Mouse (Mus musculus) stomach, embryonic 16.5 days (tissue): Measurements from ENCODE around the gene Gm13275. TPM values are rescaled to one million over a fixed set of nuclear protein-coding genes. Genes with fewer than 3 reads are reported as not detected.
"Not testable (repeated sequence)": the region's sequence is repeated elsewhere in the genome, so short reads cannot be mapped to it uniquely, and the experiment has no call there.

ENCODE experiments used
- ATAC-seq: fragments of 200-750 bp; cut with Nextera tagmentation; 2 replicates; pipeline ENCODE4 v1.8.0; 2017; ENCODE audit warnings: moderate number of reproducible peaks, moderate TSS enrichment; ENCODE audit not compliant: insufficient read depth, low FRiP score
- H3K27ac ChIP-seq: fragments of 300-500 bp; sonication (generic); 2 replicates; pipeline ENCODE4 v1.5.1; 2014; ENCODE audit warnings: low read length
- H3K27me3 ChIP-seq: fragments of 300-500 bp; sonication (generic); 2 replicates; pipeline ENCODE4 v1.6.1; 2014; ENCODE audit warnings: low read length, control low read depth, mixed read lengths; ENCODE audit not compliant: control insufficient read depth, insufficient read depth
- H3K36me3 ChIP-seq: fragments of 300-500 bp; sonication (generic); 2 replicates; pipeline ENCODE4 v1.6.1; 2014; ENCODE audit warnings: low read length; ENCODE audit not compliant: control insufficient read depth, insufficient read depth
- H3K4me1 ChIP-seq: fragments of 300-500 bp; sonication (generic); 2 replicates; pipeline ENCODE4 v1.6.1; 2014; ENCODE audit warnings: low read length, control low read depth, mixed read lengths; ENCODE audit not compliant: control insufficient read depth, insufficient read depth
- H3K4me2 ChIP-seq: fragments of 300-500 bp; sonication (generic); 2 replicates; pipeline ENCODE4 v1.6.1; 2014; ENCODE audit warnings: low read depth, low read length, mixed read lengths
- H3K4me3 ChIP-seq: fragments of 300-500 bp; sonication (generic); replicated peaks from 2 replicates; pipeline ENCODE4 v1.5.1; 2014; ENCODE audit warnings: mild to moderate bottlenecking, low read length
- H3K9ac ChIP-seq: fragments of 300-500 bp; sonication (generic); 2 replicates; pipeline ENCODE4 v1.6.1; 2014; ENCODE audit warnings: low read length
- H3K9me3 ChIP-seq: fragments of 300-500 bp; sonication (generic); replicated peaks from 2 replicates; pipeline ENCODE4 v1.6.1; 2016; ENCODE audit warnings: low read length, control low read depth; ENCODE audit not compliant: control insufficient read depth
- WGBS: fragments of 180-500 bp; shearing (Covaris S2); extraction: QIAGEN DNeasy Blood & Tissue Kit; methylation state at CpG from one replicate; pipeline ENCODE4 v1.1.7; 2014; 5-methylcytosine and 5-hydroxymethylcytosine counted together
- polyA plus RNA-seq: library from polyadenylated mRNA; unstranded; fragments of >200 nt; fragmentation: Nextera tagmentation; extraction: Ambion mirVana; gene quantifications from 2 replicates; pipeline ENCODE4 v1.2.1, GENCODE M21; 2015

The Gm13275 gene
- polyA plus RNA-seq, 1 experiment from 2014 or later, result not detected

DNA sequence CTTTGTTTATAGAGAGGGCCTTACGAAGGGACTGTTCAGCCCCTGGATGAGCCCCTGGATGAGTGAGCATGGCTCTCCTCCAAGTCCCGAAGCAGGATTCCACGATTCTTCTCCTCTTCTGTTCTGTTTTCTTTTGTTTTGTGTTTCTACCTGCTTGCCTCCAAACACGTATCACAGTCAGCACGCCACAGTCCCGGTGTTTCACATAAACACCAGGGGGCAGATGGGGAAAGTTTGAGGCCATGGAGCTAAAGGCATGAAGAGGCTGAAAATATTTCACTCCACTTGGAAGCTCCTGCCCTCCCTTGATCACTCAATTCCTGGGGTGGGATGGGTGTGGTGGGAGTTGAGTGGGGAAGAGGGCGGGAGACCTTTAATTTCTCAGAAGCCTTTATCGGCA, 32.5 kb upstream of the Gm13275 start:
- not testable (repeated sequence) for H3K4me3 ChIP-seq, ATAC-seq
- 57% methylated on average over 6 of the region's 8 CpGs for WGBS

DNA sequence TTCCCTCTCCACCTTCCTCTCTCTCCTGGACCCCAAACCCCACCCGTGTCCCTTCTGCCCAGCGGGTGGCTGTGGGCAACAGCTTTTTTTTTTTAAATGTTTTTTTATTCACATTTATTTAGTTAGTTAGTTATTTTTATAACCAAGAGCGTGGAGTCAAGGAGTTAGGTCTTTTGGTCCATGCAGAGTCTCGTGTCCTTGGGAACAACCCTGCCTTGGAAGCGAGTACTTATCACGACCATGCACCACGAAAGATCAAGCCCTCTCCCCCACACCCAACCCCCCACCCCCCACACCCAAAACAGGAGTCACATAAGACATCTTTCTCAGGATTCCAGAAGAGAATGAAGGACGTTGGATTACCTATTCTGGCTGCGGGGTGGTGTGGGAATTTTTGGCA, 31.9 kb upstream of the Gm13275 start:
- WGBS, result 52% methylated on average over 7 of the region's 9 CpGs
- not testable (repeated sequence) for H3K27me3 ChIP-seq, H3K4me2 ChIP-seq, H3K9me3 ChIP-seq, H3K4me3 ChIP-seq, H3K27ac ChIP-seq, H3K36me3 ChIP-seq, H3K9ac ChIP-seq, ATAC-seq, H3K4me1 ChIP-seq

More for the DNA sequence above, 32.5 kb upstream of the Gm13275 start:
- not testable (repeated sequence) for H3K27ac ChIP-seq, H3K4me2 ChIP-seq, H3K4me1 ChIP-seq, H3K9me3 ChIP-seq, H3K36me3 ChIP-seq, H3K27me3 ChIP-seq, H3K9ac ChIP-seq

DNA sequence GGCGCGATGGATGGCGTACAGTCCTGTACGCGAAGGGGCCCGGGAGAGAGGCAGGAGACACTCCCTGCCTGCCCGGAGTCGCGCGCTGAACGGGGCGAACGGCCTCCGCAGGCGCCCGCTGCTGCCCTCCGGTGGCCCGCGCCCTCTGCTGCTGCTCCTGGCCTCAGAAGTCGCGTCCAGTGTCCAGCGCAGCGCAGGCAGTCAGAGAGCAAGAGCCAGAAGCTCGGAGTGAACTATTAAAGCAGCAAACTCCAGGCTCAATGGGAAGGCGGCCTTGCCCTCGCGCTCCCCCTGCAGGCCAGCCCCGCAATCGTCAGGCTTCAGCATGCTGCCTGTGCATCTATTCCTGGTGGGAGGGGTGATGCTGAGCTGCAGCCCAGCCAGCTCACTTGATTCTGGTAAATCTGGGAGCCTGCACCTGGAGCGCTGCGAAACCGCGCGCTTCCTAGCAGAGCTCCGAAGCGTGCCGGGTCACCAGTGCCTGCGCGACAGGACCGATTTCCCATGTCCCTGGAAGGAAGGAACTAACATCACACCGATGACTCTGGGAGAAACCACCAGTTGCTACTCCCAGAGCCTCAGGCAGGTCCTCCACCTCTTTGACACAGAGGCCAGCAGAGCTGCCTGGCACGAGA, 30.8 kb upstream of the Gm13275 start:
- Histone ChIP-seq H3K4me2 (peak overlapping the region; percentile 43; the same call in 1 of the 2 replicates), H3K4me3 (peak overlapping the region; percentile 40), H3K9ac (peak overlapping the region; percentile 64)
- not testable (repeated sequence) for H3K27ac ChIP-seq, H3K27me3 ChIP-seq, H3K36me3 ChIP-seq, ATAC-seq, H3K4me1 ChIP-seq, H3K9me3 ChIP-seq
- 2% methylated on average over 30 of the region's 42 CpGs for WGBS

DNA sequence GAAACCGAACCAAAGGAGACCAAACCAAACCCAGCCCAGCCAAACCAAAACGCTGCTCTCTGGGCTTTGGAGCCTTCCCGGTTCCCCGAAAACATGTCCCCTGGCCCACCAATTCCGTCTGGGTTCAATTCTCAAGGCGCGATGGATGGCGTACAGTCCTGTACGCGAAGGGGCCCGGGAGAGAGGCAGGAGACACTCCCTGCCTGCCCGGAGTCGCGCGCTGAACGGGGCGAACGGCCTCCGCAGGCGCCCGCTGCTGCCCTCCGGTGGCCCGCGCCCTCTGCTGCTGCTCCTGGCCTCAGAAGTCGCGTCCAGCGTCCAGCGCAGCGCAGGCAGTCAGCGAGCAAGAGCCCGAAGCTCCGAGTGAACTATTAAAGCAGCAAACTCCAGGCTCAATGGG, 20.8 kb upstream of the Gm13275 start, which contains the start of gene Gm13290:
Gene Gm13290 (plus strand): TSS at position 301 of the 400 bp plus-strand sequence.
- not testable (repeated sequence) for H3K9me3 ChIP-seq, H3K4me3 ChIP-seq, H3K4me2 ChIP-seq, ATAC-seq, H3K27me3 ChIP-seq, H3K4me1 ChIP-seq, H3K27ac ChIP-seq, H3K9ac ChIP-seq, H3K36me3 ChIP-seq
- no CpG with 5 or more reads among the region's 32 CpGs for WGBS

DNA sequence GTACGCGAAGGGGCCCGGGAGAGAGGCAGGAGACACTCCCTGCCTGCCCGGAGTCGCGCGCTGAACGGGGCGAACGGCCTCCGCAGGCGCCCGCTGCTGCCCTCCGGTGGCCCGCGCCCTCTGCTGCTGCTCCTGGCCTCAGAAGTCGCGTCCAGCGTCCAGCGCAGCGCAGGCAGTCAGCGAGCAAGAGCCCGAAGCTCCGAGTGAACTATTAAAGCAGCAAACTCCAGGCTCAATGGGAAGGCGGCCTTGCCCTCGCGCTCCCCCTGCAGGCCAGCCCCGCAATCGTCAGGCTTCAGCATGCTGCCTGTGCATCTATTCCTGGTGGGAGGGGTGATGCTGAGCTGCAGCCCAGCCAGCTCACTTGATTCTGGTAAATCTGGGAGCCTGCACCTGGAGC, 17.7 kb upstream of the Gm13275 start, which contains the start of gene Gm13289:
Gene Gm13289 (plus strand): TSS at position 301 of the 400 bp plus-strand sequence.
- not testable (repeated sequence) for H3K9ac ChIP-seq, H3K4me1 ChIP-seq, H3K27ac ChIP-seq, H3K36me3 ChIP-seq, H3K9me3 ChIP-seq, H3K27me3 ChIP-seq, ATAC-seq, H3K4me2 ChIP-seq, H3K4me3 ChIP-seq
- WGBS, result no CpG with 5 or more reads among the region's 29 CpGs

DNA sequence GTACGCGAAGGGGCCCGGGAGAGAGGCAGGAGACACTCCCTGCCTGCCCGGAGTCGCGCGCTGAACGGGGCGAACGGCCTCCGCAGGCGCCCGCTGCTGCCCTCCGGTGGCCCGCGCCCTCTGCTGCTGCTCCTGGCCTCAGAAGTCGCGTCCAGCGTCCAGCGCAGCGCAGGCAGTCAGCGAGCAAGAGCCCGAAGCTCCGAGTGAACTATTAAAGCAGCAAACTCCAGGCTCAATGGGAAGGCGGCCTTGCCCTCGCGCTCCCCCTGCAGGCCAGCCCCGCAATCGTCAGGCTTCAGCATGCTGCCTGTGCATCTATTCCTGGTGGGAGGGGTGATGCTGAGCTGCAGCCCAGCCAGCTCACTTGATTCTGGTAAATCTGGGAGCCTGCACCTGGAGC, 14.7 kb upstream of the Gm13275 start, which contains the start of gene Gm13272:
Gene Gm13272 (plus strand): TSS at position 301 of the 400 bp plus-strand sequence.
- WGBS, result no CpG with 5 or more reads among the region's 29 CpGs
- not testable (repeated sequence) for H3K9me3 ChIP-seq, H3K27me3 ChIP-seq, ATAC-seq, H3K36me3 ChIP-seq, H3K4me1 ChIP-seq, H3K27ac ChIP-seq, H3K9ac ChIP-seq, H3K4me2 ChIP-seq, H3K4me3 ChIP-seq

DNA sequence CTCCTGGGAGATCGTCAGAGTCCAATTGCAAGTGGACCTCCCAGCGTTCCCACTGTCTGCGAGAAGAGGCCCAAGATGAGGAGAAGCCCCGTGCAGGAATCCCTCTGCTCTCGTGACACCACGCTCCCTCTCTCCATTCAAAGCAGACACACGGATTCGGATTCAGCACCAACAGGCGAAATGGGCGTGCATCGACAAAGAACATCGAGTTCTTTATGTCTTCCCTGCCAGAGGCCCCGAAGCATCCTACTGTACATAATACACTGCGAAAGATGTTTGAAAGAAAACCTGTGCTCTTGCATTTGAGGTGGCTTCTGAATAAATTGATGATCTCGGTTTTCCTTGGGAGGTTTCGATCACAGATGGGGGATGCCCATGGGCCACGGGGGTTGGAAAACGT, 14.0 kb upstream of the Gm13275 start:
- H3K36me3 ChIP-seq, H3K27me3 ChIP-seq, H3K27ac ChIP-seq, H3K9ac ChIP-seq, H3K4me1 ChIP-seq, H3K4me2 ChIP-seq, H3K9me3 ChIP-seq, H3K4me3 ChIP-seq, ATAC-seq: not testable (repeated sequence)
- WGBS, result 53% methylated on average over 14 of the region's 18 CpGs

DNA sequence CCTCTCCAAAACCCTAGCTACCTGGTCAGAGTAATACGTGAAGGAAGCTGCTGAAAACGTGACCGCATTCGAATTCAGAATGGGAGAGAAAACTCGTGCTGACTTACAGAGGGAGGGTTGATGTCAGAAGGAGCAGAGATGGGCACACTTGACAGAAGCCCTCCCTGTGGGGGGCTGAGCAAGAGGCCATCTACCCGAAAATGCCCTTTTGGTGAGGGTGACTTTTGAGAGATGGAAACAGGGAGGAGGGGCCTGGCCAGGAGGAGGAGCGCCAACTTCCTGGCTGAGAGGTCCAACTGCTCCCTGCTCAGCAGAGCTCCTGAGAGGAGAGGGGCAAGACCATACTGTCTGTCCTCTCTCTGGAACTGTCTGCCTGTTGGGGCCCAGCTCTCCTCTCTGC, 12.5 kb upstream of the Gm13275 start, which contains the start of gene Ifnz:
Gene Ifnz (plus strand): TSS at position 301 of the 400 bp plus-strand sequence.
- H3K27ac ChIP-seq, ATAC-seq, H3K4me1 ChIP-seq, H3K27me3 ChIP-seq, H3K36me3 ChIP-seq, H3K9me3 ChIP-seq, H3K9ac ChIP-seq: not testable (repeated sequence)
- 0 out of 2 replicates have a peak within 1 kb of the TSS, but pooled peaks have one; percentile 22 for H3K4me3 ChIP-seq
- H3K4me2 ChIP-seq, result peak within 1 kb of the TSS; percentile 40
- WGBS, result 9% methylated on average over 2 of the region's 7 CpGs

DNA sequence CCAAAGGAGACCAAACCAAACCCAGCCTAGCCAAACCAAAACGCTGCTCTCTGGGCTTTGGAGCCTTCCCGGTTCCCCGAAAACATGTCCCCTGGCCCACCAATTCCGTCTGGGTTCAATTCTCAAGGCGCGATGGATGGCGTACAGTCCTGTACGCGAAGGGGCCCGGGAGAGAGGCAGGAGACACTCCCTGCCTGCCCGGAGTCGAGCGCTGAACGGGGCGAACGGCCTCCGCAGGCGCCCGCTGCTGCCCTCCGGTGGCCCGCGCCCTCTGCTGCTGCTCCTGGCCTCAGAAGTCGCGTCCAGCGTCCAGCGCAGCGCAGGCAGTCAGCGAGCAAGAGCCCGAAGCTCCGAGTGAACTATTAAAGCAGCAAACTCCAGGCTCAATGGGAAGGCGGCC, 12.0 kb upstream of the Gm13275 start:
- ATAC-seq, H3K4me1 ChIP-seq, H3K9me3 ChIP-seq, H3K27me3 ChIP-seq, H3K9ac ChIP-seq, H3K27ac ChIP-seq, H3K36me3 ChIP-seq: not testable (repeated sequence)
- 0% methylated on average over 3 of the region's 31 CpGs for WGBS
- Histone ChIP-seq H3K4me2 (peak overlapping the region; percentile 40), H3K4me3 (0 out of 2 replicates have a peak overlapping the region, but pooled peaks have one; percentile 22)
